Mouse (Mus musculus): ENCODE measurements around the gene Krtap24-1.

Gene Krtap24-1

GRCm38 (mm10) chr16:88611922-88612321, at the start of gene Krtap24-1:
Gene Krtap24-1 (minus strand): TSS chr16:88612279.
- DNase-seq (ENCODE audit: low read depth, low spot score) = no peak

GRCm38 (mm10) chr16:88657426-88657825, 45.3 kb upstream of the Krtap24-1 start:
- DNase-seq (ENCODE audit: low read depth, low spot score) = peak; percentile 10

- DNase-seq (ENCODE audit: low read depth, low spot score) = no peak
These were observed 39.9 kb upstream of the Krtap24-1 start for GRCm38 (mm10) chr16:88651952-88652351.

GRCm38 (mm10) chr16:88651082-88651481, 39.0 kb upstream of the Krtap24-1 start:
- no peak for DNase-seq (ENCODE audit: low read depth, low spot score)

- no peak for DNase-seq (ENCODE audit: low read depth, low spot score)
These were observed 35.3 kb upstream of the Krtap24-1 start, which contains the start of gene Krtap26-1 for GRCm38 (mm10) chr16:88647358-88647846. Gene Krtap26-1 (minus strand): TSS chr16:88647796.

- DNase-seq (ENCODE audit: low read depth, low spot score) = no peak
These were observed 34.5 kb upstream of the Krtap24-1 start for GRCm38 (mm10) chr16:88646366-88647111.

- DNase-seq (ENCODE audit: low read depth, low spot score) = no peak
These were observed 28.0 kb upstream of the Krtap24-1 start for GRCm38 (mm10) chr16:88640053-88640452.

GRCm38 (mm10) chr16:88635142-88635541, 23.1 kb upstream of the Krtap24-1 start:
- no peak for DNase-seq (ENCODE audit: low read depth, low spot score)

GRCm38 (mm10) chr16:88631474-88631873, 19.4 kb upstream of the Krtap24-1 start:
- no peak for DNase-seq (ENCODE audit: low read depth, low spot score)

- no peak for DNase-seq (ENCODE audit: low read depth, low spot score)
These were observed 15.5 kb upstream of the Krtap24-1 start, which contains the start of gene 2310079G19Rik for GRCm38 (mm10) chr16:88627566-88627965. Gene 2310079G19Rik (minus strand): TSS chr16:88627666.

- no peak for DNase-seq (ENCODE audit: low read depth, low spot score)
These were observed 633 bp upstream of the Krtap24-1 start for GRCm38 (mm10) chr16:88612712-88613111.

GRCm38 (mm10) chr16:88604570-88604969, 7.5 kb downstream of the Krtap24-1 start:
- no peak for DNase-seq (ENCODE audit: low read depth, low spot score)

GRCm38 (mm10) chr16:88602464-88602863, 9.6 kb downstream of the Krtap24-1 start:
- DNase-seq (ENCODE audit: low read depth, low spot score) = no peak

GRCm38 (mm10) chr16:88600303-88600702, 11.8 kb downstream of the Krtap24-1 start:
- no peak for DNase-seq (ENCODE audit: low read depth, low spot score)

- no peak for DNase-seq (ENCODE audit: low read depth, low spot score)
These were observed 12.4 kb downstream of the Krtap24-1 start for GRCm38 (mm10) chr16:88599504-88600237.

- no peak for DNase-seq (ENCODE audit: low read depth, low spot score)
These were observed 19.3 kb downstream of the Krtap24-1 start for GRCm38 (mm10) chr16:88592758-88593157.

GRCm38 (mm10) chr16:88583338-88583737, 28.7 kb downstream of the Krtap24-1 start:
- DNase-seq (ENCODE audit: low read depth, low spot score) = no peak

- no peak for DNase-seq (ENCODE audit: low read depth, low spot score)
These were observed 36.0 kb downstream of the Krtap24-1 start for GRCm38 (mm10) chr16:88575885-88576679.

- no peak for DNase-seq (ENCODE audit: low read depth, low spot score)
These were observed 39.1 kb downstream of the Krtap24-1 start for GRCm38 (mm10) chr16:88572904-88573404.

- no peak for DNase-seq (ENCODE audit: low read depth, low spot score)
These were observed 41.9 kb downstream of the Krtap24-1 start for GRCm38 (mm10) chr16:88570136-88570535.

- no peak for DNase-seq (ENCODE audit: low read depth, low spot score)
These were observed 42.3 kb downstream of the Krtap24-1 start for GRCm38 (mm10) chr16:88569732-88570131.
